1 mouse cellular context compared by ENCODE assay signal in the genomic region with DNA sequence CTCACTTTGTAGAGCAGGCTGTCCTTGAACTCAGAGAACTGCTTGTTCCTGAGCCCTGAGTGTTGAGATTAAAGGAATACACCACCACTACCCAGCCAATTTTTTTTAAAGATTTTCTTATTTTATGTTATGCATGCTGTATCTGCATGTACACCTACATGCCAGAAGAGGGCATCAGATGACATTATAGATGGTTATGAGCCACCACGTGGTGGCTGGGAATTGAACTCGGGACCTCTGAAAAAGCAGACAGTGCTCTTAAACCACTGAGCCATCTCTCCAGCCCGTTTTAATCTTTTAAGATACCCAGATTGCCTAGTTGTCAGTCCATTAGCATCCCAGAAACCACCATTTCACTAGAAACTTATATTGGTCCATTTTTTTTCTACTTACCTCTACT.
TF ChIP-seq lines count a peak whose summit lies in the region.

No protein-coding gene starts in this region.

TF ChIP-seq in MEL, 35 proteins besides CTCF, POLR2A, EP300 and RAD21 (continued from another document):
- TF ChIP-seq GATA1 (IDR thresholded peaks at IDR 0.05; ENCODE audit: low read depth, low read length) (no peak), MYC (IDR thresholded peaks at IDR 0.05; ENCODE audit: low read depth, low read length) (peak; percentile 80), SMC3 (IDR thresholded peaks at IDR 0.05; ENCODE audit: low read depth, low read length) (peak; percentile 46), POLR2AphosphoS5 (IDR thresholded peaks at IDR 0.05; ENCODE audit: borderline replicate concordance, low read depth, low read length) (no peak)
TF ChIP-seq in MEL: peak in this region for 4.
